Mouse (Mus musculus): ENCODE results near the gene Nol12.

DNA sequence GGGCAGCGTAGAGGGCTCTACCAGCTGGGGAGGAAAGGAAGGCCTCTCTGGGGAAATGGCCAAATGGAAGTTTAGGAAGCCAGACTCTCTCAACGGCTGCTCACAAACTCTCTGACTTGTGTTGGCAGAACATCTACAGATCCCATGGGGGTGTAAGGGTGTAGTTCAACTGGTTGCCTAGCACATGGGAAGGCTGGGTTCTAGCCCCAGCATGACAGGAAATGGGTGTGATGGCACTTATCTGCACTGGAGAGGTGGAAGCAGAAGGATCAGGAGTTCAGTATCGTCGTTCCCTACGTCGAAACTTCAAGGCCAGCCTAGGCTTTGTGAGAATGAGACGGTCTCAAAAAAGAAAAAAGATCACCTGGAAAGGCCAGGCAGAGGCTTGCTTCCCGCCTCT, 25.8 kb upstream of the Nol12 start:
- TF ChIP-seq GATA1 (IDR thresholded peaks at IDR 0.05; ENCODE audit: borderline replicate concordance, low read length) (no peak), FLI1 (IDR thresholded peaks at IDR 0.05; ENCODE audit: low read length) (no peak)
